Mouse (Mus musculus): ENCODE measurements around the gene Cyp2t4.

The Cyp2t4 gene

GRCm38 (mm10) chr7:27153205-27153764 is at the start of gene Cyp2t4:
TSS of gene Cyp2t4 (plus strand) at chr7:27153714.
- no peak for DNase-seq (ENCODE audit: low spot score in 2 of 2)

- no peak for DNase-seq (ENCODE audit: low spot score in 2 of 2)
Observed at GRCm38 (mm10) chr7:27104882-27105281, 48.6 kb upstream of the Cyp2t4 start.

- no peak for DNase-seq (ENCODE audit: low spot score in 2 of 2)
Observed at GRCm38 (mm10) chr7:27110327-27110726, 43.2 kb upstream of the Cyp2t4 start.

- DNase-seq (ENCODE audit: low spot score in 2 of 2), result no peak
Observed at GRCm38 (mm10) chr7:27111038-27111437, 42.5 kb upstream of the Cyp2t4 start.

- no peak for DNase-seq (ENCODE audit: low spot score in 2 of 2)
Observed at GRCm38 (mm10) chr7:27111987-27112386, 41.5 kb upstream of the Cyp2t4 start.

GRCm38 (mm10) chr7:27118033-27118511 is 35.4 kb upstream of the Cyp2t4 start:
- DNase-seq (ENCODE audit: low spot score in 2 of 2), result no peak

GRCm38 (mm10) chr7:27119676-27120075 is 33.8 kb upstream of the Cyp2t4 start, which contains the start of gene Cyp2f2:
TSS of gene Cyp2f2 (plus strand) at chr7:27119909.
- no peak for DNase-seq (ENCODE audit: low spot score in 2 of 2)

GRCm38 (mm10) chr7:27124305-27124832 is 29.1 kb upstream of the Cyp2t4 start:
- DNase-seq (ENCODE audit: low spot score in 2 of 2), result no peak

- DNase-seq (ENCODE audit: low spot score in 2 of 2), result no peak
Observed at GRCm38 (mm10) chr7:27124969-27125368, 28.5 kb upstream of the Cyp2t4 start.

GRCm38 (mm10) chr7:27128162-27128561 is 25.4 kb upstream of the Cyp2t4 start:
- DNase-seq (ENCODE audit: low spot score in 2 of 2), result peak; percentile 30 to 31

GRCm38 (mm10) chr7:27128946-27129345 is 24.6 kb upstream of the Cyp2t4 start:
- no peak for DNase-seq (ENCODE audit: low spot score in 2 of 2)

- DNase-seq (ENCODE audit: low spot score in 2 of 2), result no peak
Observed at GRCm38 (mm10) chr7:27129811-27130210, 23.7 kb upstream of the Cyp2t4 start.

- DNase-seq (ENCODE audit: low spot score in 2 of 2), result no peak
Observed at GRCm38 (mm10) chr7:27130521-27131370, 22.8 kb upstream of the Cyp2t4 start.

GRCm38 (mm10) chr7:27131387-27131786 is 22.1 kb upstream of the Cyp2t4 start:
- no peak for DNase-seq (ENCODE audit: low spot score in 2 of 2)

- no peak for DNase-seq (ENCODE audit: low spot score in 2 of 2)
Observed at GRCm38 (mm10) chr7:27132588-27132987, 20.9 kb upstream of the Cyp2t4 start.

- DNase-seq (ENCODE audit: low spot score in 2 of 2), result no peak
Observed at GRCm38 (mm10) chr7:27133156-27133555, 20.4 kb upstream of the Cyp2t4 start.

- no peak for DNase-seq (ENCODE audit: low spot score in 2 of 2)
Observed at GRCm38 (mm10) chr7:27133757-27134156, 19.8 kb upstream of the Cyp2t4 start.

- DNase-seq (ENCODE audit: low spot score in 2 of 2), result no peak
Observed at GRCm38 (mm10) chr7:27136410-27136996, 17.0 kb upstream of the Cyp2t4 start.

- peak; percentile 66 to 76 for DNase-seq (ENCODE audit: low spot score in 2 of 2)
Observed at GRCm38 (mm10) chr7:27156005-27156404, 2.5 kb downstream of the Cyp2t4 start.

- no peak for DNase-seq (ENCODE audit: low spot score in 2 of 2)
Observed at GRCm38 (mm10) chr7:27158171-27158570, 4.7 kb downstream of the Cyp2t4 start.

- DNase-seq (ENCODE audit: low spot score in 2 of 2), result no peak
Observed at GRCm38 (mm10) chr7:27159256-27159655, 5.7 kb downstream of the Cyp2t4 start.

- DNase-seq (ENCODE audit: low spot score in 2 of 2), result peak; percentile 86 to 87
Observed at GRCm38 (mm10) chr7:27159882-27160281, 6.4 kb downstream of the Cyp2t4 start.

Data from right cerebral cortex, postnatal 36 days (tissue).